Mouse (Mus musculus): ENCODE measurements around the gene Paxbp1.
"Not testable (repeated sequence)": the region's sequence is repeated elsewhere in the genome, so short reads cannot be mapped to it uniquely, and the experiment has no call there.

Gene Paxbp1

GRCm38 (mm10) chr16:91044270-91045182 lies at the start of gene Paxbp1:
TSS of gene Paxbp1 (minus strand) at chr16:91044543.
- DNase-seq = peak; percentile 99

- no peak for DNase-seq
Measured at GRCm38 (mm10) chr16:91086642-91087306, 42.4 kb upstream of the Paxbp1 start.

GRCm38 (mm10) chr16:91085239-91085825 lies 41.0 kb upstream of the Paxbp1 start:
- no peak for DNase-seq

- no peak for DNase-seq
Measured at GRCm38 (mm10) chr16:91084307-91085238, 40.2 kb upstream of the Paxbp1 start.

- no peak for DNase-seq
Measured at GRCm38 (mm10) chr16:91083002-91083646, 38.8 kb upstream of the Paxbp1 start.

- peak; percentile 76 for DNase-seq
Measured at GRCm38 (mm10) chr16:91081508-91081907, 37.2 kb upstream of the Paxbp1 start.

- DNase-seq = peak; percentile 74
Measured at GRCm38 (mm10) chr16:91076180-91076579, 31.8 kb upstream of the Paxbp1 start.

GRCm38 (mm10) chr16:91075423-91075822 lies 31.1 kb upstream of the Paxbp1 start:
- not testable (repeated sequence) for DNase-seq

GRCm38 (mm10) chr16:91073163-91073892 lies 29.0 kb upstream of the Paxbp1 start:
- peak; percentile 86 for DNase-seq

- DNase-seq = no peak
Measured at GRCm38 (mm10) chr16:91072256-91072655, 27.9 kb upstream of the Paxbp1 start.

GRCm38 (mm10) chr16:91068969-91069368 lies 24.6 kb upstream of the Paxbp1 start:
- no peak for DNase-seq

- DNase-seq = no peak
Measured at GRCm38 (mm10) chr16:91067122-91067521, 22.8 kb upstream of the Paxbp1 start.

GRCm38 (mm10) chr16:91064583-91065365 lies 20.4 kb upstream of the Paxbp1 start:
- DNase-seq = no peak

GRCm38 (mm10) chr16:91063786-91064185 lies 19.4 kb upstream of the Paxbp1 start:
- no peak for DNase-seq

GRCm38 (mm10) chr16:91061531-91062318 lies 17.4 kb upstream of the Paxbp1 start:
- no peak for DNase-seq

GRCm38 (mm10) chr16:91057741-91058140 lies 13.4 kb upstream of the Paxbp1 start:
- DNase-seq = no peak

GRCm38 (mm10) chr16:91057261-91057660 lies 12.9 kb upstream of the Paxbp1 start:
- no peak for DNase-seq

- DNase-seq = peak; percentile 57
Measured at GRCm38 (mm10) chr16:91056043-91056821, 11.9 kb upstream of the Paxbp1 start.

- no peak for DNase-seq
Measured at GRCm38 (mm10) chr16:91055150-91055549, 10.8 kb upstream of the Paxbp1 start.

Measured in thymus, postnatal 14 days (tissue).